In the genomic region with DNA sequence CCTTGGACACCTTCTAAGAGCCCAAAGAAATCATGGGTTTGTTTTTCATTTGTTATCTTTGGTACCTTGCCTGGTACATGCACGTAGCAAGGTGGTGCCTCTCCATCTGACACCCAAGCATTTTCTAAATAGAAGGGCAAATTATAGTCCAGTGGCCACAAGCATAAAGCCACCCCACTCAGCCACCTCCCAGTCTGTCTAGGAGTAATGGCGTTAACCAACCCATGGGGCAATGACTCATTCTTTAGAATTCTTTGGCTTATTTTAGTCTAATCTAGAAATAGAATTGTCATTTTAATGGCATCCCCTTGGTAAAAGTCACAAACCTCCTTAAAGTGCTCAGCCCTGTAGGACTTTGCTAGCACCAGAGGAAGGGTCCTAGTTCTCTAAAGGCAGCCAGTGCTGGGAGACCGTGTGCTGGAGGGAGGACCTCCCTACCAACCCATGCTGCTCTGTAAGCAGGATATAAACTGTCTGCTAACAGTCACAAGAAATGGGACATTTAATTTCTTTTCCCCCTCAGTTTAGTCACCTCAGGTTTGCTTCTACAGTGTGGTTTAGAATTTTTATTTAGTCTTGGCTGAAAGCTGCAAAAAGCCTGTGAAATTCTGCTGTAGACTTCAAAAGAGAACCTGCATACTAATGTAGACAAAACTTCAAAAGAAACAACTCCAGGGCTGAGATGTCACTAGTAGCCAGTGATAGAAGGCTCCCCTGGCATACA, we compare ENCODE assay signal across 15 mouse cellular contexts.
"Had no signal": no experiment of that assay in that cellular context is flagged by ENCODE, and none has a peak within 500 bp of the region (broad histone marks: within the 10 kb centered on the region; RNA-seq: fewer than 3 reads in every experiment).

No protein-coding gene starts in this region.

- H3K4me1 ChIP-seq: limb, embryonic 15.5 days; liver, embryonic 13.5 days; lung, embryonic 15.5 days; midbrain, embryonic 13.5 days; neural tube, embryonic 13.5 days had no signal

- H3K36me3 ChIP-seq: limb, embryonic 15.5 days; liver, embryonic 13.5 days; lung, embryonic 15.5 days; midbrain, embryonic 13.5 days; neural tube, embryonic 13.5 days had no signal

- H3K4me3 ChIP-seq: limb, embryonic 15.5 days; liver, embryonic 13.5 days; lung, embryonic 15.5 days; midbrain, embryonic 13.5 days; neural tube, embryonic 13.5 days had no signal

- H3K27me3 ChIP-seq: limb, embryonic 15.5 days; liver, embryonic 13.5 days; lung, embryonic 15.5 days; midbrain, embryonic 13.5 days; neural tube, embryonic 13.5 days had no signal

- DNase-seq: kidney, adult 8-10 months; kidney, postnatal 36 days; liver, embryonic 13.5 days; liver, postnatal 0 days; lung, postnatal 36 days; right cerebral cortex, adult 18-20 months; right cerebral cortex, postnatal 25 days; thymus, postnatal 4 days had no signal

- H3K9ac ChIP-seq: limb, embryonic 15.5 days; liver, embryonic 13.5 days; liver, postnatal 0 days; lung, embryonic 15.5 days; midbrain, embryonic 13.5 days; neural tube, embryonic 13.5 days had no signal

- H3K9me3 ChIP-seq: limb, embryonic 15.5 days; liver, embryonic 13.5 days; lung, embryonic 15.5 days; midbrain, embryonic 13.5 days; neural tube, embryonic 13.5 days had no signal

- H3K27ac ChIP-seq: kidney, postnatal 0 days; limb, embryonic 15.5 days; liver, embryonic 13.5 days; lung, embryonic 15.5 days; midbrain, embryonic 13.5 days; neural tube, embryonic 13.5 days; stomach, postnatal 0 days had no signal

- H3K4me2 ChIP-seq: limb, embryonic 15.5 days; liver, embryonic 13.5 days; lung, embryonic 15.5 days; midbrain, embryonic 13.5 days; neural tube, embryonic 13.5 days had no signal

- ATAC-seq: intestine, embryonic 16.5 days; liver, postnatal 0 days; midbrain, embryonic 13.5 days had no signal
